Mouse (Mus musculus): ENCODE data around the gene Akap6. TPM values are rescaled to one million over a fixed set of nuclear protein-coding genes. Genes with fewer than 3 reads are reported as not detected.

The Akap6 gene
- total RNA-seq, 2 experiments from 2014 or later: 25.6 to 37.0 TPM

DNA sequence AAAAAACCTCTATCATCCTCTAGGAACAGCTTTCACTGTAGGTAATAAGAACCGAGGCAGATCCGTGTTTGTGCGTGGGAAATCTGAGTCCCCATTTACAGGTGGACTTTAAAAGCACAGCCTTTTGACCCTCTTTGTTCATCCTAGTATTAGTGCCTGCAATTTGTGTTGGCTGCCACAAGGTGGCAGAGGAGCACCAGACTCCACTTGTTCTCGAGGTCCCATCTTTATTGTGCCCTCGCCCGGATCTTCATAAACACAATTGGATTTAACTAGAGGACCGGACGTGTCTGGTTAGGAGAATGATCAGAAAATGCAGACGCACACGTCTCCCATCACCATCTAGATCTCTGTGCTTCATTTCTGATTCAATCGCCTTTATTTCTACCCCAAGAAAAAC lies 219.8 kb downstream of the Akap6 start:
- TF ChIP-seq CTCF (IDR thresholded peaks at IDR 0.05): peak; percentile 92
- no peak overlapping the region for H3K27ac ChIP-seq
- H3K4me3 ChIP-seq: no peak overlapping the region
- intact Hi-C loops (cut with DNase I): loop anchor here (2.0 to 5.0 kb wide), 2 partner anchors 1142 to 1638 kb away; no protein-coding TSS in a partner anchor
- no peak for DNase-seq

GRCm38 (mm10) chr12:52922510-52922909 lies 223.3 kb downstream of the Akap6 start:
- peak overlapping the region; percentile 28; the same call in 1 of the 2 replicates for H3K27ac ChIP-seq
- no peak for DNase-seq
- TF ChIP-seq CTCF (IDR thresholded peaks at IDR 0.05): no peak
- no peak overlapping the region for H3K4me3 ChIP-seq
- intact Hi-C loops (cut with DNase I): no loop called here

- H3K4me3 ChIP-seq: no peak overlapping the region
- intact Hi-C loops (cut with DNase I): no loop called here
- H3K27ac ChIP-seq: no peak overlapping the region
- TF ChIP-seq CTCF (IDR thresholded peaks at IDR 0.05): no peak
- no peak for DNase-seq
Measured at GRCm38 (mm10) chr12:52925448-52925847, 226.3 kb downstream of the Akap6 start.

DNA sequence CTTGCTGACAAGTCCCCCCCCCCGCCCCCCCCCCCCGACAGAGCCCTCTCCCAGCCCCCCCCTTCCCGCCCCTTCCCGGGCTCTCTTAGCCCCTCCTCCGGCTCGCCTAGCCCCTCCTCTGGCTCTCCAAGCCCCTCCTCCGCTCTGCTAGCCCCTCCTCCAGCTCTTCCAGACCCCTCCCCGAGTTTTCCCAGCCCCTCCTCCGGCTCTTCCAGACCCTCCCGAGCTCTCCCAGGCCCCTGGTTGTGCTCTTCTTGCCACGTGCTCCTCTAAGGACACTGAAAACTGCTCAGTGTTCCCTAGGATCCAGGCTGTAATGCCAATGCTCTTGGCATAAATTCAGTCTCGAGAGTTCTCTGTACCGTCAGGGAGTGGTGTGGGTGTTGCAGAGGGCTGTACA lies 234.6 kb downstream of the Akap6 start:
- DNase-seq: no peak
- H3K4me3 ChIP-seq: no peak overlapping the region
- H3K27ac ChIP-seq: no peak overlapping the region
- intact Hi-C loops (cut with DNase I): no loop called here
- no peak for TF ChIP-seq CTCF (IDR thresholded peaks at IDR 0.05)

GRCm38 (mm10) chr12:52934989-52935388 lies 235.8 kb downstream of the Akap6 start:
- peak; percentile 47 for TF ChIP-seq CTCF (IDR thresholded peaks at IDR 0.05)
- intact Hi-C loops (cut with DNase I): no loop called here
- H3K27ac ChIP-seq: no peak overlapping the region
- DNase-seq: no peak
- H3K4me3 ChIP-seq: no peak overlapping the region

- no peak for TF ChIP-seq CTCF (IDR thresholded peaks at IDR 0.05)
- no peak overlapping the region for H3K4me3 ChIP-seq
- no peak for DNase-seq
- H3K27ac ChIP-seq: no peak overlapping the region
- intact Hi-C loops (cut with DNase I): no loop called here
Measured at GRCm38 (mm10) chr12:52938786-52939185, 239.6 kb downstream of the Akap6 start.

GRCm38 (mm10) chr12:52939324-52939946 lies 240.3 kb downstream of the Akap6 start:
- H3K27ac ChIP-seq: no peak overlapping the region
- intact Hi-C loops (cut with DNase I): no loop called here
- H3K4me3 ChIP-seq: no peak overlapping the region
- no peak for DNase-seq
- no peak for TF ChIP-seq CTCF (IDR thresholded peaks at IDR 0.05)

GRCm38 (mm10) chr12:52941941-52942340 lies 242.8 kb downstream of the Akap6 start:
- no peak for TF ChIP-seq CTCF (IDR thresholded peaks at IDR 0.05)
- H3K27ac ChIP-seq: no peak overlapping the region
- DNase-seq: no peak
- H3K4me3 ChIP-seq: no peak overlapping the region
- intact Hi-C loops (cut with DNase I): no loop called here

DNA sequence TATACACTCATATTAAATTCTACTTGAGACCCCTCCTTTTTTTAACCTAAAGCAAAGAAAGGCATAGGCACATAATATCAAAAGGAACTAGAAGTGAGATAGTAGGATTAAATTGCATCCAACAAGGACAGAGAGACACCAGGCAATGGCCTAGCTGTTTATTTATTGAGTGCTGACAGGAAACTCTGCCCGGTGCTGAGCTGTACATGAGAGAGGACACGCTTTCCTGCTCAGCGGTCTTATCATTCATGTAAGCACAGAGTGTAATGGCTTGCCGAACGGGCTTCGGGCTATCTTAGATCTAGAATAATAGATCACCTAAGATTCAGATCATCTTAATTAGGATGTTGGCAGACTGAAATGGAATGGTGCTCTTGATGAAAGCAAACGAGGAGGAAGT lies 245.1 kb downstream of the Akap6 start:
- Histone ChIP-seq H3K4me3 (no peak overlapping the region), H3K27ac (no peak overlapping the region)
- intact Hi-C loops (cut with DNase I): no loop called here
- TF ChIP-seq CTCF (IDR thresholded peaks at IDR 0.05): no peak
- no peak for DNase-seq

- H3K4me3 ChIP-seq: no peak overlapping the region
- no peak overlapping the region for H3K27ac ChIP-seq
- no peak for TF ChIP-seq CTCF (IDR thresholded peaks at IDR 0.05)
- intact Hi-C loops (cut with DNase I): no loop called here
- no peak for DNase-seq
Measured at GRCm38 (mm10) chr12:52944949-52945348, 245.8 kb downstream of the Akap6 start.

- TF ChIP-seq CTCF (IDR thresholded peaks at IDR 0.05): no peak
- intact Hi-C loops (cut with DNase I): no loop called here
- Histone ChIP-seq H3K27ac (no peak overlapping the region), H3K4me3 (no peak overlapping the region)
- no peak for DNase-seq
Measured at GRCm38 (mm10) chr12:52950660-52951059, 251.5 kb downstream of the Akap6 start.

- intact Hi-C loops (cut with DNase I): no loop called here
- Histone ChIP-seq H3K27ac (no peak overlapping the region), H3K4me3 (no peak overlapping the region)
- no peak for DNase-seq
- no peak for TF ChIP-seq CTCF (IDR thresholded peaks at IDR 0.05)
Measured at GRCm38 (mm10) chr12:52957587-52957986, 258.4 kb downstream of the Akap6 start.

DNA sequence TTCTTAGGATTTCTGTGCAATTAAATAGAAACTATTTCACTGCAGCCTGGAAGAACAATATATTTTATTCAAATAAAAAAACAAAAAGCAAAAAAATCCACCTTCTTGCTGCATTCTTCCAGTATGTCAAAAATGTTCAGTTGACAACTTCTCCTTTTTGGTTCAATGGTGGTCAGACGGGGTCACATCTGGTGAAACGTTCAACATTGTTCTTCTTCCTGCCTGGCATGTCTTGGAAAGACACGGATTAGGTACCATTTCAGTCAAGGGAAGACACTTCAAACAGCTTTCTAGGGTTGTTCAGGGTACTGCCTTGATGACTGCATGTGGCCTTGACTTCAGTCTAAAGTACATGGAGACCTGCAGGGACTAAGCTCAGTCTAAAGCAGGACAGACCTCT lies 258.8 kb downstream of the Akap6 start:
- no peak overlapping the region for H3K27ac ChIP-seq
- TF ChIP-seq CTCF (IDR thresholded peaks at IDR 0.05): no peak
- intact Hi-C loops (cut with DNase I): no loop called here
- H3K4me3 ChIP-seq: no peak overlapping the region
- no peak for DNase-seq

DNA sequence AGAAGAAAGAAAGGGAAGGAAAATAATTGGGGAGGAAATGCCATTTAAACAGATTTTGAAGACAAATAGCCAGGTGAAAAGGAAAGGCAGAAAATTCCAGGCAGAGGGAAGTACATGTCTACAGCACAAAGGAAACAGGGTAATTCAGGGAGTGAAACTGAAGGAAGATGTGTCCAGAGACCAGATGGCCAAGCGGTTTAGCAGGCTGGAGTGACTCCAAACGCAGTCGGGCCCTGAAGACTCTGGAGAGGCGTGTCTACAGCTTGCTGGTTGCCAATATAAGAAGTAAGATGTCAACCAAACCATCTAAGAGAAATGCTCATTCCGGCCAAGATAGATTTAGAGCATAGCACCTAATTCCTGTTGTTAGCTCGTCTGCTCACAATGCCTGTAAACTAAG lies 292.6 kb downstream of the Akap6 start:
- Histone ChIP-seq H3K4me3 (no peak overlapping the region), H3K27ac (no peak overlapping the region)
- DNase-seq: no peak
- TF ChIP-seq CTCF (IDR thresholded peaks at IDR 0.05): no peak
- intact Hi-C loops (cut with DNase I): no loop called here

Data from gastrocnemius, adult 2 months (tissue).